Mouse (Mus musculus) myocyte (in vitro differentiated cells): ENCODE measurements around the gene Vmn1r44.

Source experiments
- CEBPB ChIP-seq: IDR thresholded peaks from 2 replicates; pipeline ENCODE4 v1.6.1; 2011; ENCODE audit warnings: mild to moderate bottlenecking, moderate library complexity; ENCODE audit not compliant: poor library complexity, insufficient read depth, severe bottlenecking
- E2F4 ChIP-seq: IDR thresholded peaks from one replicate; pipeline ENCODE4 v1.6.1; 2011; ENCODE audit warnings: mild to moderate bottlenecking, control low read depth, moderate library complexity; ENCODE audit not compliant: insufficient read depth
- MAX ChIP-seq: IDR thresholded peaks from one replicate; pipeline ENCODE4 v1.6.1; 2011; ENCODE audit warnings: low read depth, mild to moderate bottlenecking, control low read depth
- MYOD1 ChIP-seq, 3 experiments: IDR thresholded peaks; one replicate each; pipeline ENCODE4 v1.6.1; 2011; ENCODE audit warnings: control low read depth in 2 of 3, low read depth in 2 of 3, mild to moderate bottlenecking in 2 of 3, moderate library complexity in 1 of 3; ENCODE audit not compliant: insufficient read length in 2 of 3, control insufficient read depth in 1 of 3
- MYOG ChIP-seq, 3 experiments: IDR thresholded peaks; one replicate each; pipeline ENCODE4 v1.6.1; 2011; ENCODE audit warnings: control low read depth in 2 of 3, low read depth in 2 of 3, mild to moderate bottlenecking in 2 of 3; ENCODE audit not compliant: insufficient read length in 2 of 3, control insufficient read depth in 1 of 3, insufficient read depth in 1 of 3
- POLR2A ChIP-seq: IDR thresholded peaks from one replicate; pipeline ENCODE4 v1.6.1; 2011; ENCODE audit warnings: low read depth, mild to moderate bottlenecking, control low read depth, moderate library complexity; ENCODE audit not compliant: insufficient read length
- POLR2AphosphoS2 ChIP-seq: IDR thresholded peaks from one replicate; pipeline ENCODE4 v1.6.1; 2011; ENCODE audit warnings: low read depth, control low read depth; ENCODE audit not compliant: insufficient read length
- REST ChIP-seq: IDR thresholded peaks from one replicate; pipeline ENCODE4 v1.6.1; 2011; ENCODE audit warnings: mild to moderate bottlenecking, control low read depth, moderate library complexity; ENCODE audit not compliant: insufficient read depth, insufficient read length
- SRF ChIP-seq: IDR thresholded peaks from one replicate; pipeline ENCODE4 v1.6.1; 2011; ENCODE audit warnings: low read depth; ENCODE audit not compliant: control insufficient read depth, insufficient read length
- USF1 ChIP-seq: IDR thresholded peaks from one replicate; pipeline ENCODE4 v1.6.1; 2011; ENCODE audit warnings: low read depth, mild to moderate bottlenecking, control low read depth, moderate library complexity

DNA sequence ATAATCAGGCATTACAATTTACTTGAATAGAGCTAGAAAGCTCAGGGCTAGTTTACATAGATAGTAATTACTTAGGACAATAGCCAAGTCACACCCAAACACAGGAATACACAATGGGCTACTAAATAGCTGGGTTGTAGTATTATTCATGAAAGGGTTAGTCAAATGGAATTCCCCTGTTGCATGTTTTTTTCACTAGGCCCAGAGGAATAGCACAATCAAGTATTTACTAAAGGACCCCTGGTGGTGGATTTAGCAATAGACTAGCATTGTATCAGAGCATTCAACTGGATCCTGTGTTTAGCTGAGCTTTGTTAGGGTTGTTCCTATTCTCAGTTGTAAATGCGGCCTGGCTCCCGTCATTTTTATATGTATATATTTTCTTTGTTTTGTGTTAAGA is 15.5 kb upstream of the Vmn1r44 start:
- TF ChIP-seq POLR2A (no peak), MYOD1 (IDR thresholded peaks at IDR 0.05; ENCODE audit: control insufficient read depth in 1 of 3, insufficient read length in 2 of 3, low read depth in 2 of 3) (no peak), E2F4 (no peak), USF1 (no peak), MYOG (IDR thresholded peaks at IDR 0.05; ENCODE audit: control insufficient read depth in 1 of 3, insufficient read depth in 1 of 3, insufficient read length in 2 of 3, low read depth in 2 of 3) (no peak), POLR2AphosphoS2 (no peak), SRF (no peak), CEBPB (no peak), MAX (no peak), REST (no peak)
